Mouse (Mus musculus) midbrain, embryonic 10.5 days (tissue): ENCODE data around the gene Smpd4. TPM values are rescaled to one million over a fixed set of nuclear protein-coding genes. Genes with fewer than 3 reads are reported as not detected.
A peak's percentile ranks its signal among the peaks of the same experiment; 100 is the strongest.
"Not testable (repeated sequence)": the region's sequence is repeated elsewhere in the genome, so short reads cannot be mapped to it uniquely, and the experiment has no call there.

Experiments used
- DNase-seq: peaks from one replicate; pipeline ENCODE4 v3.0.0-alpha.2; 2017; ENCODE audit warnings: low spot score
- H3K27ac ChIP-seq: fragments of 300-500 bp; sonication (generic); replicated peaks from 2 replicates; pipeline ENCODE4 v1.5.1; 2016; ENCODE audit warnings: mild to moderate bottlenecking
- H3K27me3 ChIP-seq: fragments of 300-500 bp; sonication (generic); 2 replicates; pipeline ENCODE4 v1.6.1; 2016; ENCODE audit warnings: low read depth, mild to moderate bottlenecking; ENCODE audit not compliant: poor library complexity, severe bottlenecking
- H3K36me3 ChIP-seq: fragments of 300-500 bp; sonication (generic); 2 replicates; pipeline ENCODE4 v1.6.1; 2016; ENCODE audit warnings: mild to moderate bottlenecking, moderate library complexity
- H3K4me1 ChIP-seq: fragments of 300-500 bp; sonication (generic); 2 replicates; pipeline ENCODE4 v1.6.1; 2016
- H3K4me3 ChIP-seq: fragments of 300-500 bp; sonication (generic); 2 replicates; pipeline ENCODE4 v1.5.1; 2016; ENCODE audit warnings: mild to moderate bottlenecking, moderate library complexity
- H3K9me3 ChIP-seq: fragments of 300-500 bp; sonication (generic); replicated peaks from 2 replicates; pipeline ENCODE4 v1.6.1; 2016; ENCODE audit warnings: mild to moderate bottlenecking
- WGBS: fragments of 180-500 bp; shearing (Covaris S2); methylation state at CpG from one replicate; pipeline ENCODE4 v1.1.7; 2016; 5-methylcytosine and 5-hydroxymethylcytosine counted together
- polyA plus RNA-seq: library from polyadenylated mRNA; unstranded; fragments of >200 nt; fragmentation: Nextera tagmentation; extraction: Ambion mirVana; gene quantifications from 2 replicates; pipeline ENCODE4 v1.2.1, GENCODE M21; 2016

Smpd4 gene
- 47.3 and 52.2 TPM in 2 replicates for polyA plus RNA-seq

DNA sequence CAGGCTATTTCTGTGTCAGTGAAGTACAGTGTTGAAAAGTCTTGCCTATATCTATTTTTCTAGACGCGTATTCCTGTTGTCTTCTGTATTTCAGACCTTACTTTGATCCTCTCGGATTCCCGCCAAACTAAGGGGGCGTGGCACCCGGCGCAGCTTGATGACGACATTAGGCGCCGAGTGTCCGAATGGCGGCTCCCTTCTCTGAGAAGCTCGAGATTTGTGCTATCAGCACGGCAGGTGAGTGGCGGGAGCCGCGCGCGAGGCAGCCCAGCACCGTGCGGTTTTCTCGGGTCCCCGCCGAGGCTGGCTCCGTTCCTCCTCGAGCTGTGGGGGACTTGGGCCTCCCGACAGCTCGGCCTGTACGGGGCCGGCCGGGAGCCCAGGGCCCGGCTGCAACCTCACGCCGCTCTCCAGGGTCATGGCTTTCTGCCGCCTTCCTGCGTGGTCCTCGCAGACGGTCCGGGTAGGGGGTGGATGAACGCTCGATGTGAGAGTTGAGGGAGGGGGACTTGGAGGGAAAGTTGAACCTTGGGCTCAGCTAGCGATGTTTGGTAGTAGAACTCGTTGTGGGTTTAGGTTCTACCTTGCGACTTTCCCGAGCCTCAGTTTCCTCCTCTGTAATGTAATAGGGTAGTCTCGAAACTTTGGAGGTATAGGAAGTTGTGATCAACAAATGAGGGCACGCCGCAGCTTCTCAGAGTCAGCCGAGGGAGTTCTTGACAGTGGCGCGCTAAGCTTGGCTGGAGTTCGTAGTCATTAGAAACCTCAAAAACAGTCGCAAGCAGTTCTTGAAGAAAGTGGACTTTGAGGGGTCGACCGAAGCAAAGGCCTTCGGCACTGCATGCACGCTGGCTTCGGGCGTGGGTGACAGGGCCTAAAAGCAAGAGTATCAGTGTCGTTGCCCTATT, at the start of gene Smpd4:
Gene Smpd4, plus strand, starts transcription at position 157 of the 908 bp plus-strand sequence.
- DNase-seq = peak; percentile 93
- 3% methylated on average over 60 of the region's 60 CpGs for WGBS
- peaks cover 34% of the 10 kb centered on the region for H3K36me3 ChIP-seq
- H3K4me3 ChIP-seq = peak within 1 kb of the TSS; percentile 96
- no peaks in the 10 kb centered on the region for H3K9me3 ChIP-seq
- peak within 1 kb of the TSS; percentile 91 for H3K27ac ChIP-seq
- H3K4me1 ChIP-seq = peaks cover 11% of the 10 kb centered on the region
- no peaks in the 10 kb centered on the region; the same call in 1 of the 2 replicates for H3K27me3 ChIP-seq

DNA sequence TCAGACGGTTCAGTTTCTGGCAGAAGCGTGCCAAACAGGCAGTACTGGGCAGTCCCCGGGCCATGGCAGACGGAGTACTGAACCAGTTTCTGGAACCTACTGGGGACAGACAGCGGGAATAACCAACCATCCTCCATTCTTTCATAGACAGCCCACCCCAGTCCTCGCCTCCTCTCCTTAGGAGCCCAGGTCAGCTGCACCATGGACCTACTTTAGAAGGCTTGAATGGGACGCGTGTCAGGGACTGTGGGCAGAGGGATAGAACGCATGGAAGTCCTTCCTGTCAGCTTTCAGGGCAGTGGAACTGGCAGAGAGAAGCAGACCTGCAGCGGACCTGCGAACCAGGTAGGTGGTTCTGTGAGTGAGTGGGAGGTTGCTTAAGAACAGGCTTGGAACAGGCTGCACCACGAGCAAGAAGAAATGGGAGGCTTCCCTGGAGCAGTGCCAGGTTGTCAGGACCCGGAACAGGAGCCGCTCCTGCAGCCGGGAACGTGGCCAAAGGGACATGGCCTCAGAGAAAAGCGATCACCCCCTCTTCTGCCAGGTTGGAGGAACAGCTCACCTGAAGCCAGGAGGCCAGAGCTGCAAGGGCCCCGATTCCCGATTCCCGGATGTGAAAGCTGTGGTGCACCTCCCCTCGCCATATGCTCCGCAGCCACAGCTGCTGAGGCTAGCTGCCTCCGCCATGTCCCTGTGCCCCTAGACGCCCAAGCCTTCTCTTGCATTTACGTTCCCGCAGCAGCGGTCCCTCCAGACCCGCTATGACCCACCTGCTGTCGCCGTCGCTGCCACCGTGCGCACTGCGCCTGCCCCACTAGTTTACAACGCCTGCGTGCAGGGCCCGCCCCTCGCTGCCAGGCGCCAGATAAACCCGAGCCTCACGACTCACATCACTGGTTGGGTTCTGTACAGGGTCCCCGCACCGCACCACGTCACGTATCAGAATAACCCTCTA, 43.0 kb upstream of the Smpd4 start:
- H3K4me1 ChIP-seq = peaks cover 13% of the 10 kb centered on the region
- 14% methylated on average over 45 of the region's 45 CpGs for WGBS
- H3K27me3 ChIP-seq = peaks cover 62% of the 10 kb centered on the region
- H3K9me3 ChIP-seq = no peaks in the 10 kb centered on the region
- H3K27ac ChIP-seq = no peak overlapping the region; the same call in 1 of the 2 replicates
- no peaks in the 10 kb centered on the region for H3K36me3 ChIP-seq
- DNase-seq = peak; percentile 38
- peak overlapping the region; percentile 54 for H3K4me3 ChIP-seq

DNA sequence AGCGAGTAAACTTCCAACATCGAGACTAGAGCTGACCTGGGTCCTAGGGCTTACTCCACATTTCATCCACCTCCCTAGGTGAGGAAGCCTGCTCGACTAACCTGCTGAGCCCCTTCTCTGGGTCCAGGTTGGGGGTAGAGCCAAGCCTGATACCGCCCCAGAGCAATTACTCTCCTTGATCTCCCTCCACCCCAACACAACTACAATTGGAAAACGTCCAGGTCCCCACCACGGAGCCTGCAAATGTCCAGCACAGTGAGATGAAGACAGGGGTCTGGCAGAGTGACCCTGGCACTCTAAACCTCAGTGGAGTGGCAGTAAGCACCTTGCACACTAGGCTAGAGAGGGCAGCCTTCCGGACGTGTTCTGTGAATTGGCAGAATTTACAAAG, 42.3 kb upstream of the Smpd4 start:
- Histone ChIP-seq H3K9me3 (no peaks in the 10 kb centered on the region), H3K4me3 (peak overlapping the region; percentile 54), H3K27ac (no peak overlapping the region; the same call in 1 of the 2 replicates), H3K27me3 (peaks cover 62% of the 10 kb centered on the region), H3K4me1 (peaks cover 13% of the 10 kb centered on the region), H3K36me3 (no peaks in the 10 kb centered on the region)
- WGBS = 20% methylated on average over 8 of the region's 8 CpGs
- DNase-seq = no peak

DNA sequence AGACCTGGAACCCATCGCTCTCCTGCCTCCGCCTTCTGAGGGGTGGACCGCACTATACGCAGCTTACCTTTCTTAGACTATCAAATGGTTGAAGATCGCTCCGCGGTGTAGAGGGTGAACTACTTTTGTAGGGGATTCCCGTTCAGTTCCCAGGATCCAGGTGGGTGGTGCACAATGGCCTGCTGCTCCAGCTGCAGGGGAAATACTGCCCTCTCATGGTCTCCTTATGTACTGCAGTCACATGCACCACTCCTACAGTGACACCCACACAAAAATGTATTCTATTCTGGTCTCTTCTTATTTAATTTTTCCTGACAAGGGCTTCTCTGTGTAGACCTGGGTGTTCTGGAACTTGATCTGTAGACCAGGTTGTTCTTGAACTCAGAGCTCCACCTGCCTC, 36.1 kb upstream of the Smpd4 start, which contains the start of gene Slc7a4:
Gene Slc7a4, minus strand, starts transcription at position 151 of the 400 bp plus-strand sequence.
- 15% methylated on average over 8 of the region's 8 CpGs for WGBS
- peak; percentile 55 for DNase-seq
- Histone ChIP-seq H3K4me1 (no peaks in the 10 kb centered on the region), H3K36me3 (no peaks in the 10 kb centered on the region), H3K9me3 (peaks cover under 1% of the 10 kb centered on the region; the same call in 1 of the 2 replicates), H3K27ac (no peak within 1 kb of the TSS), H3K27me3 (peaks cover 7% of the 10 kb centered on the region), H3K4me3 (no peak within 1 kb of the TSS)

DNA sequence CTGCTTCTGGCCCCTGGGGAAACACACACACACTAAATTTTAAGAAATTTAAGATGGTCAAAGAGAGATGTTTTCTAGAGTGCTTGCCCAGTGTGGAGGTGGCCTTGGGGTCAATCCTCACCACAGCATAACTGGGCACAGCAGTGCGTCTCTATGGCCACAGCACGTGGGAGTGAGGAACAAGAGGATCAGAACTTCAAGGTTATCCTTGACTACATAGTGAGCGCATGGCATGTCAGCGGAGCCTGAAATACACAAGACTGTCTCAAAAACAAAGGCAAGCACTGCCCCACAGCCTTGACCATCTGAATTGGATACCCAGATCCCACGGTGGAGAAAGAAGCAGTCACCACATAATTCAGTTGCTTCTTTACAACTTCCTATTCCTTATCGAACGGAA, 34.6 kb upstream of the Smpd4 start:
- no peak overlapping the region for H3K4me3 ChIP-seq
- H3K9me3 ChIP-seq = peaks cover 5% of the 10 kb centered on the region; the same call in 1 of the 2 replicates
- no peaks in the 10 kb centered on the region for H3K36me3 ChIP-seq
- H3K27ac ChIP-seq = no peak overlapping the region
- no peaks in the 10 kb centered on the region for H3K4me1 ChIP-seq
- 89% methylated on average over 7 of the region's 7 CpGs for WGBS
- no peak for DNase-seq
- H3K27me3 ChIP-seq = no peaks in the 10 kb centered on the region

DNA sequence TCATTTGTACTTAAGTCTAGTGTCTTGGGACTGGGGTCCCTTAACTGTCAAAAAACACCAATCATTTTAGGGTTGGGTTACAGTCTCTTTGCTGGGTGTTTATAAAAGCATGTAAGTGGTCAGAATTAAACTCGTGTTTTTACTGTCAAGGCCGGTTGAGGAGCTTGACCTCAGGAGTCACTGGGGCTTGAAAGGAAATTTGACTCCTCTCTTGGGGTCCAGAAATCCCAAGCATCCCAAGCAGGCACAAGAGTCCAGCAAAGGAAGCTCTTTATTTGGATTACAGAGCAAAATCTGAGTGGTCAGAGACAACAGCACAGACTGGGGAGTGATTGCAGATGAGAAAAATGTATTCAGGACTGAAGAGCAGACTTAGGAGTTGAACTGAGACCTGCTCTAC, 28.4 kb upstream of the Smpd4 start:
- Histone ChIP-seq H3K27ac (no peak overlapping the region), H3K36me3 (no peaks in the 10 kb centered on the region), H3K4me1 (no peaks in the 10 kb centered on the region), H3K4me3 (no peak overlapping the region), H3K27me3 (no peaks in the 10 kb centered on the region), H3K9me3 (peaks cover 5% of the 10 kb centered on the region; the same call in 1 of the 2 replicates)
- WGBS = 47% methylated on average over 2 of the region's 2 CpGs
- no peak for DNase-seq

DNA sequence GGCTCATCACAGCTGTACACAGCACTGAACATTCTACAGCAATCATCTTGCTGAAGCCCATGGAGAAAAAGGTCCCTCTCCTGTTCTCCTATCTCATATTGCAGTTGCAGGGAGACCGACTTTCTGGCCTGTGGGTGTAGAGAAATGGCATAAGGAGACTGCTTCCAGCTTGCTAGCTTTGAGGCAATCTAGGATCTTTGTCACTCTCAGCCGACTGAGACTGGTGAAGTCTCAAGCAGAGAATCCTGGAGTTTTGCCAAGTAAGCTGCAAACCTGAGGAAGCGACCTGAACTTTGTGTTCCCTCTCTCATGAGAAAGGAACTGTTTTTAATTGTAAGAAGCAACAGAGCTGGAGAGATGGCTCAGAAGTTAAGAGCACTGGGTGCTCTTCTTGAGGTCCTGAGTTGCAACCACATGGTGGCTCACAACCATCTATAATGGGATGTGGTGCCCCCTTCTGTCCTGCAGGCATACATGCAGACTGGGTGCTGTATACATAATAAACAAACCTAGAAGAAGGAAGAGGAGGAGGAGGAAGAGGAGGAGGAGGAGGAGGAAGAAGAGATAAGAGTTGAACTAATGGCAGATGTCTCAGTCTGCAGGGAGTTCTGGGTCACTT, 18.1 kb upstream of the Smpd4 start:
- WGBS = 75% methylated on average over 3 of the region's 3 CpGs
- Histone ChIP-seq H3K27ac (no peak overlapping the region), H3K9me3 (no peaks in the 10 kb centered on the region; the same call in 1 of the 2 replicates), H3K27me3 (no peaks in the 10 kb centered on the region), H3K36me3 (no peaks in the 10 kb centered on the region), H3K4me3 (no peak overlapping the region), H3K4me1 (no peaks in the 10 kb centered on the region)
- no peak for DNase-seq

DNA sequence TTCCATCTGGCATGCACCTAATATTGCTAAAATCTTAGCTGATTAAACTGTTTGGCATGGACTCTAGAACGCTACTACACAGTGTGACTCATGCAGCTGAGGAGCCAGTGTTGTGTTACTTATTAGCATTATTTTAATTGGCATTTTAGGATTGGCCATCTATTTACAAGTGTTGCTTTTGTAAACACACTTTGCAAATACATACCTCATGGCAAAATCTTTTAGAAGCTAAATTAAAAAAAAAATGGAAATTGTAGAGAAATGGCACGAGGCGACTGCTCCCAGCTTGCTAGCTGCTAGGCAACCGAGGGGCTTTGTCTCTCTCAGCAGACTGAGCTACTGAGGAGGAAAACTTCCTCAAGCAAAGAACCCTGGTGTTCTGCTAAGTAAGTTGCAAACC, 14.2 kb upstream of the Smpd4 start:
- no peaks in the 10 kb centered on the region for H3K27me3 ChIP-seq
- no peaks in the 10 kb centered on the region for H3K4me1 ChIP-seq
- no peak overlapping the region for H3K27ac ChIP-seq
- no peak overlapping the region for H3K4me3 ChIP-seq
- peaks cover 4% of the 10 kb centered on the region; the same call in 1 of the 2 replicates for H3K9me3 ChIP-seq
- 69% methylated on average over 4 of the region's 4 CpGs for WGBS
- no peaks in the 10 kb centered on the region for H3K36me3 ChIP-seq
- DNase-seq = no peak

DNA sequence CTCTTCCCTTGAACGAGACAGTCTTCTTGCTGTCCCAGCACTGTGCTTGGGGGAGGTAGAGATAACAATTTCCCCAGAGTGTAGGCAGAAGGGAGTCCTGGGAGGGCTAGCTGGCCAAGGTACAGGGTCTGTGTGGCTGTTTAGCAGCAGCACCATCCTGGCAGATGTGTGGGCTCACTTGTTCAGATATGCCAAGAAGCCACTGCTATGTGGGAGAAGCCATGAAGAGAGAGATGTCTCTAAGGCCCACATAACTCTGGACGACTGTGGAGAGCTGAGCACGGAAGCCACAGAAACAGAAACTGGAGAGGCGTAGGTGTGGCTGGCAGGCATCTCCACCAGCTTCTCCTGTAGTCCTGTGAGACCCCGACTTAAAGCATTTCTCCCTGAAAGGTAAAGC, 13.5 kb upstream of the Smpd4 start:
- H3K36me3 ChIP-seq = no peaks in the 10 kb centered on the region
- no peaks in the 10 kb centered on the region for H3K27me3 ChIP-seq
- peaks cover 4% of the 10 kb centered on the region for H3K9me3 ChIP-seq
- WGBS = 87% methylated on average over 5 of the region's 5 CpGs
- DNase-seq = no peak
- no peaks in the 10 kb centered on the region for H3K4me1 ChIP-seq
- no peak overlapping the region for H3K27ac ChIP-seq
- H3K4me3 ChIP-seq = no peak overlapping the region

DNA sequence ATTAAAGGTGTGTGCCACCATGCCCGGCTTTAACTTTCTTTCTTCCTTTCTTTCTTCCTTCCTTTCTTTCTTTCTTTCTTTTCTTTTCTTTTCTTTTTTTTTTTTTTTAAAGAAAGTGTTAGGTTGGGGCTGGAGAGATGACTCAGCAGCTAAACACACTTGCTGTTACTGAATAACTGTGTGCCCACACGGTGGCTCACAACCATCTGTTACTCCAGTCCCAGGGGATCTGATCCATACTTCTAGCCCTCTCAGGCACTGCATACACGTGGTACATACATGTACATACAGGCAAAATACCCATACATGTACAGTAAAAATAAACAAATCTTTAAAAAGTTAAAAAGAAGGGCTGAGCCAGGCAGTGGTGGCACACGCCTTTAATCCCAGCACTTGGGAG, 7.8 kb upstream of the Smpd4 start:
- Histone ChIP-seq H3K9me3 (peaks cover 4% of the 10 kb centered on the region; the same call in 1 of the 2 replicates), H3K27ac (no peak overlapping the region), H3K36me3 (no peaks in the 10 kb centered on the region), H3K4me1 (no peaks in the 10 kb centered on the region), H3K27me3 (no peaks in the 10 kb centered on the region), H3K4me3 (no peak overlapping the region)
- WGBS = 74% methylated on average over 4 of the region's 4 CpGs
- no peak for DNase-seq

DNA sequence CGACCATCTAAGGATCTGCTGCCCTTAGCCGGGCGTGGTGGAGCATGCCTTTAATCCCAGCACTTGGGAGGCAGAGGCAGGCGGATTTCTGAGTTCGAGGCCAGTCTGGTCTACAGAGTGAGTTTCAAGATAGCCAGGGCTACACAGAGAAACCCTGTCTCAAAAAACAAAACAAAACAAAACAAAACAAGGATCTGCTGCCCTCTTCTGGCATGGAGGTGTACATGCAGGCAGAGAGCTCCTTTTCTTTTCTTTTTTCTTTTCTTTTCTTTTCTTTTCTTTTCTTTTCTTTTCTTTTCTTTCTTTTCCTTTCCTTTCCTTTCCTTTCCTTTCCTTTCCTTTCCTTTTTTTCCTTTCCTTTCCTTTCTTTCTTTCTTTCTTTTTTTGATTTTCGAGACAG, 4.4 kb upstream of the Smpd4 start:
- not testable (repeated sequence) for H3K36me3 ChIP-seq, H3K27ac ChIP-seq, H3K4me1 ChIP-seq, H3K4me3 ChIP-seq, DNase-seq, H3K9me3 ChIP-seq, H3K27me3 ChIP-seq
- WGBS = 84% methylated on average over 6 of the region's 6 CpGs

DNA sequence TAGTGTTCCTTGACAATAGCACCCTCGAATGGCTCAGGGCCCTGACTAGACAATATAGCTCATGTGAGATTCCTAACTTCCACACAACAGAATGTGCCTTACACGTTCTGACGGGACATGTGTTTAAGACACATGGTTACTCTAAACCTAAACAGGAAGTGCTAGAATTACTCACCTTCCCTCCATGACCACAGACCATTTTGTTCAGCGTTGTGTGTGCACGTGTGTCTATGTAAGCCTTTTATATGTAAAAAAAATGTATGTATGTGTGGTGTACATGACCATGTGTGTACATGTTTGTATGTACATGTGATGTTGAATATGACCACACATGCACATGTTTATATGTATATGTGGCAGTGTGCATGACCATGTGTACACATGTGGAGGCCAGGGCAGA, 2.9 kb upstream of the Smpd4 start:
- Histone ChIP-seq H3K36me3 (peaks cover 2% of the 10 kb centered on the region; the same call in 1 of the 2 replicates), H3K4me3 (no peak overlapping the region), H3K9me3 (no peaks in the 10 kb centered on the region), H3K27ac (no peak overlapping the region), H3K27me3 (no peaks in the 10 kb centered on the region; the same call in 1 of the 2 replicates), H3K4me1 (peaks cover 11% of the 10 kb centered on the region)
- 89% methylated on average over 5 of the region's 5 CpGs for WGBS
- DNase-seq = no peak
